Mouse (Mus musculus) heart, postnatal 14 days (tissue): ENCODE data around the gene Cyth3. TPM values are rescaled to one million over a fixed set of nuclear protein-coding genes. Genes with fewer than 3 reads are reported as not detected.

ENCODE experiments used
- DNase-seq, 2 experiments: peaks; one replicate each; pipeline ENCODE4 v3.0.0; 2021 to 2022
- intact Hi-C: fragments of 180-260 bp; cut with DNase I; formaldehyde crosslinking; loops from one replicate; pipeline ENCODE4 v1.15.1; 2025
- long read RNA-seq, 2 experiments: library from polyadenylated mRNA; stranded (forward); transcript quantifications; one replicate each; pipeline ENCODE4 v2.0.0; 2021
- total RNA-seq, 2 experiments: library from RNA; stranded (reverse); gene quantifications; 2 replicates each; pipeline ENCODE4 v1.2.3; 2021

The Cyth3 gene
- 10 to 100 TPM; 62.2 to 66.8 TPM for total RNA-seq
- long read RNA-seq, experiment 1, full-length matches to known transcripts, result 91 of 114 reads
- long read RNA-seq, experiment 1, partial matches to known transcripts, result 15 of 114 reads
- long read RNA-seq, experiment 1, other reads (novel, unspliced or antisense), result 8 of 114 reads
- long read RNA-seq, experiment 2, full-length matches to known transcripts, result 78 of 91 reads
- long read RNA-seq, experiment 2, partial matches to known transcripts, result 6 of 91 reads
- long read RNA-seq, experiment 2, other reads (novel, unspliced or antisense), result 7 of 91 reads

DNA sequence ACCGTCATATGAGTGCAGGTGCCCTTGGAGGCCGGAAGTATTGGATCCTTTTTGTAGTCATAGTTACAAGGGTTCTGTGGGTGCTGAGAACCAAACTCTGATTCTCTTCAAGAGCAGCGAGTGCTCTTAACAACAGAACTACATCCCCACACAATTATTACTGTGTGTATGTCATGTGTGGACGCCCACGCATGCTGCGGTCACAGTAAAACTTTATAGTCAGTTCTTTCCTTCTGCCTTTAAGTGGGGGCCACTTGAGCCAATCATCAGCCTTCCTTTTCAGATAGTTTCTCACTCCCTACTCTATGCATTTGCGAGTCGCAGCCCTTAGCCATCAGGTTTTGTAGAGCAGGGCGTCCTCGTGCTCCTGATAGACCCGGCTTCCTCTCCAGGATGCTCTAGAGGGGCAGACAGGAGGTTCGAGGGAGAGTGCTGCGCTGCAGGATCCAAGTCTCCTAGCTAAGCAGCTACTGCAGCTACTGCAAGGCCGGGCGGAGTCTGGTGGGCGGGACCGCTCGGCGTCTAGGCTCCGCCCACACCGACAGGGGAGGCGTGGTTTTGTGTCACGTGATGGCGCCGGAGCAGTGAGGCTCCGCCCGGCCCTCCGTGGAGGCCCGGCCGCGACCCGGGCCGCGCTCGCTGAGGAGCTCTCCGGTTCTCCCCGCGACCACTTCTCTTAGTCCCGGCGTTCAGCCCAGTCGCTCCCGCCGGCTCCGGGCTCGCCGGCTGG lies at the start of gene Cyth3:
Cyth3 (plus strand) TSS at position 555 of the 730 bp plus-strand sequence.
- peak; percentile 97 to 99 for DNase-seq
- intact Hi-C loops, result loop anchor here (5.0 kb wide), 2 partner anchors 35 to 55 kb away; no protein-coding TSS in a partner anchor

DNA sequence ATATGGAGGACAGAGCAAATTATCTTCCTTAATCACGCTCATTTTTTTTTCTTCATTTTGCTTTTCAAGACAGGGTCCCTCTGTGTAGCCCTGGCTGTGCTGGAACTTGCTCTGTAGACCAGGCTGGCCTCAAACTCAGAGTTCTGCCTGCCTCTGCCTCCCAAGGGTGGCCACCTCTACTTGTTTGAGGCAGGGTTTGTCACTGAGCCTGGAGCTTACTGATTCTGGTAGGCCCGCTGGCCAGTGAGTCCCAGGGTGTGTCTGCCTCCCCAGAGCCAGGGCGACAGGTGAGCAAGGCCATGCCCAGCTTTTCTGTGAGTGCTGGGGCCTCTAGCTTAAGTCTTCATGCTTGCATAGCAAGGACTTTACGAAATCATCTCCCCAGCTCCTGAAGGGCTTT lies 49.2 kb upstream of the Cyth3 start:
- intact Hi-C loops, result no loop called here
- no peak for DNase-seq

DNA sequence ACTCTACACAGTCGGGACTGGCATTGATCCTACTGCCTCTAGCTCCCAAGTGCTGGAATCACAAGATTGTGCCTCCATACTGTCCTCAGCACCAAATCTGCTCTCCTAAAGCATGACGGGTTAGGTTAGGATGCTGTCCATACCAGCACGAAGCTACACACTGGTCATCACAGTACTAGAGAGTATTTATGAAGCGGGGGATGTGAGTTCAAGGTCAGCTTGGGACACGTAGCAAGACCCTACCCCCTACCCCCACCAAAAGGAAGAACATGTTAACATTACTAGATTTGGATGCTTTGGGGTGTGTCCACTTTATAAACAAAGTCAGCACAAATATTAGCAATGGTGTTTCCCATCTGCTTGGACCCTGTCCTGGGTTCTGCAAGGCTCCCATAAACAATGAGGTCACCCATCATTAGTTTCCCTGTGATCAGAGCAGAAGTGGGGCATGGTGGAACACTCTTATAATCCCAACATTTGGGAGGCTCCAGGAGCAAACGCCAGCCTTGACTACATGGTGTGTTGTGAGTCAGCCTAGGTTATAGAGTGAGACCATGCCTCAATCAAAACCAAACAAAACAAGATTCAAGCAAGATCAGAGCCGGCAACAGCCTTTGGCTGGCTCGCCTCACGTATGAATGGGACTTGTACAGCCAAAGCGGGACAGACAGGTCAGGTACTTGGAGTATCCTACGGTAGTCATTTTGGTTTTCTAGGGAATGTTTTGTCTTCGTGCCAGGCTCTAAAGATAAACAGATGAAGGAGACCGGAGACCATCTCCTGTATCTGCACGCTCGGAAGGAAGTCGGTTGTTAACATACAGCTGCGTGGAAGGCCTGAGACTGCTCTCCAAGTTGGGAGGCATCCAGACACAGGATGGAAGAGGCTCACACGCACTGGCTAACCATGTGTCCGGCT lies 47.7 kb upstream of the Cyth3 start:
- intact Hi-C loops, result no loop called here
- peak; percentile 30 to 46 for DNase-seq

DNA sequence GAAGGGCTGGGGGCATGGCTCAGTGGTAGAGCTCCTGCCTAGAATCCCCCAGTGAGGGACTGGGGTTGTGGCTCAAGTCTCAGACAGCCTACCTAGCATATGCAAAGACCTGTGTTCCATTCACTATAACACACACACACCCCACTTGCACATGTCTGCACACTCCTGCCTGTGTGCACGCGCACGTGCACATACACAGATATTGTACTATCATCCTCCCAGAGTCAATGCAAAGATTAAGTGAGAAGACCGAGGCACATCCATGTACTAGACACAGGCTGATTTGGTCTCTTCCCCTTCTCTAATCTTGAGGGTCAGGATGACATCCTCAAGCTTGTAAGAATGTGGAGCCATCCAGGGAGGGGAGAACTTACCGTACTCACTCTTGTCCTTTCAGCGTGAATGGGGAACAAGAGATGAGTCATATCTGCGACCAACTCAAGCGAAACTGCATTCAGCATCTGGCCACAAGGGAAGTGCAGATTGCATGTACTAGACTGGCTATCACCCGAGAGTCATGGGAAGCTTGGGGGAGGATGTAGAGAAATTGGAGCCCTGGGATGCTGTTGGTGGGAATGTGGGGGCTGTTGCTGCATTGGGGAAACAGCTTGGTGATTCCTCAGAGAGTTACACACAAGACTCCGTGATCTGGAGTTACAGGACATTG lies 42.6 kb upstream of the Cyth3 start:
- peak in 1 of 2 experiments; percentile 23 for DNase-seq

DNA sequence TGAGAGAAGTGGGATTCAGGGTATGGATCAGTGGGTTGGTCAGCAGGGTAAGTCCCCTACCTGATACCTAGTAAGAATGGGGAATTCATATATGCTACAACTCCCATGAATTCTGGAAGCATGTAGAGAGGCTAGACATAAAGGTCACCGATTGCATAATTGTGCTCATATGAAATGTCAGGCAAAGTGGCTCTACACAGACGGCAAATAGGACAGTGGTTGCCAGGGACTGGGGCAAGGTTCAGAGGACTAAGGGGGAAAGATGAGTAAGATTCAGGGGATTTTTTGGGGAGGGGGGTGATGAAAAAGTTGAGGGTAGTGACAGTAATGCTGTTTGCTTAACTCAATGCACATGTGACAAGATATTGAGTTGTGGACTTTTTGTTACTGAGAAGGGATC lies 41.3 kb upstream of the Cyth3 start:
- no peak for DNase-seq
- intact Hi-C loops, result no loop called here

More for the DNA sequence above, 42.6 kb upstream of the Cyth3 start:
- intact Hi-C loops, result no loop called here

DNA sequence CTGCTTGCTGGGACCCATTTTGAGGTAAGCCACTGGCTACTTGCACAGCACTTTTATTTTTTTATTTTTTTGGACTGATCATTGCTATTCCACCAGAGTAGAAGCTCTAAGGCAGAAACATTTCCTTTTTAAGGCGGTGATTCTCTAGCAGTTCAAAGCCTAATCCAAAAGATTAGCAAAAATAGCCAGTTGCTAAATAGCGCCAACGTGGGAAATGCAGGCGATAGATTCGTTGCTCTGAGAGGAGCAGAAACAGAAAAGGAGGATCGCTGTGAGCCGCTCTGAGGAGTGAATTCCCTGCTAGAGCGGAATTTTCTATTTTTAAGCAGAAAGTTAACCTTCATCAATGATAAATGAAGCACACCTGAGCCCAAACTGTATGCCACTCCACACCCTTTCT lies 40.4 kb upstream of the Cyth3 start:
- DNase-seq, result no peak
- intact Hi-C loops, result no loop called here

DNA sequence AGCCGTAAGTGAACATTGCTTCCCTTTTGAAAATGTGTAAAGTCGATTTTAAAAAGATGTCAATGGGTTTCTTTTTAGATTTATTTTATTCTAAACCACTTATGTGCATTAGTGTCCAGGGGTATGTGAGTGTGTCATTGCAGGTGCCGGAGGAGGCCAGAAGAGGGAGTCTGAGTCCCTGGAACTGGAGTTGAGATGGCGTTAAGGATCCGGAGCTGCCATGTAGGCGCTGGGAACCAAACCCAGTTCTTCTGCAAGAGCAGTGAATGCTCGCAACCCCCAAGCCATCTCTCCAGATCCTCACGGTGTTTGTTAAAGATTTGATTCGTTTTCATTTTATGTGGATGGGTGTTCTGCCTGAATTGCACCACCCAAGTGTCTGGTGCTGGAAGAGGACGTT lies 39.2 kb upstream of the Cyth3 start:
- intact Hi-C loops, result no loop called here
- DNase-seq, result no peak

DNA sequence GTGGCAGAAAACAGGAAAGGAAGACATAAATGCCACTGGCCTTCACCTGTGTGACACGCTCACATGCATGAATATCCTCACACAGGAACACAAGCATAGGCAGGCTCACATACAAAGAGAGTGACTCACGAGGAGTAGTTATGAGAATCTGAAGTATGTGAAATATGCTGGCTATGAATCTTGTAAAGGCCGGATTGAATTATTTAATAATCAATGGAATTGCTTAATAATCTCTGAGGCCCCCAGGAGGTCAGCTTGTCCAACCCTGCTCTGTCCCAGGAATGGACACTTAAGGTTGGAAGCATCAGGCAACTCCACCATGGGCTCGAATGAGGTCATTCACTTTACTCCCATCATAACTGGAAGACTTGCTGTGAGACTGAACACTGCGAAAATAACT lies 37.3 kb upstream of the Cyth3 start:
- DNase-seq, result no peak
- intact Hi-C loops, result loop anchor here (5.0 kb wide), 1 partner anchor 37 kb away; the partner anchor contains the start of gene Cyth3

DNA sequence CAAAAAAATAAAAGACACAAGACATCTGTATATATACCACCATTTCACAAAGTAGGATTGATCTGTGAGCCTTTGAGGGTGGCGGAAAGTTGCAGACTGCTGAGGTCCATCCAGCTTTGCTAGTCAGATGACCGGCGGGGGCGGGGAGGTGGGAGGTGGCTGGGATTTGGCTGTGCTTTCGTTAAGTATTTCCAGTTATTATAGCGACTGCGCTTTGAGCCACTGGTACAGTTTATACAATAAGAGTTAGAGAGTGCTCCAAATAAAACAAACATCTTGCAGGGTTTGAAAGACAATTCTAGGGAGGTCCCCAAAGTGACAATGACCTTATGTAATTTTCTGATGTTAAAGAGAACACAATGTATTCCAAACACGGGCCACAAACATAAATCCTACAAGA lies 35.9 kb upstream of the Cyth3 start:
- intact Hi-C loops, result loop anchor here (5.0 kb wide), 1 partner anchor 36 kb away; the partner anchor contains the start of gene Cyth3
- DNase-seq, result no peak

DNA sequence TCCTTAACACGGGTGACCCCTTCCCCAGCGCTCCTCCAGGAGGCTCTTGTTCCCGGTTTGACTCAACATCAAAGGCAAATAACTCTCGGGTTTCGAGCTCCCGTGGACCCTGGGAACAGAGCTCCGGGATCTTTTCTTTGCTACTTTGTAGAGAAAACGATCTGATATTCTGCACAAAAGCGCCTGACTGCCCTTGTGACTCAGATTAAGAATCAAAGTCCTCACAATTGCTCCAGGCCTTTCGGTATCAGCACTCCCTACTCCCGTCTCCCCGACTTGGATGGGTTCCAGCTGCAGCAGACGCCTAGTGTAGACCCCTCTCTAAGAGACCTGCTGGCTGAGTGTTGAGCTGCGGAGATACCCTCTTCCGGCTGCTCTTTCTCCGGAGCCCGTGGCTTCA lies 33.1 kb upstream of the Cyth3 start:
- intact Hi-C loops, result loop anchor here (5.0 kb wide), 1 partner anchor 33 kb away; the partner anchor contains the start of gene Cyth3

DNA sequence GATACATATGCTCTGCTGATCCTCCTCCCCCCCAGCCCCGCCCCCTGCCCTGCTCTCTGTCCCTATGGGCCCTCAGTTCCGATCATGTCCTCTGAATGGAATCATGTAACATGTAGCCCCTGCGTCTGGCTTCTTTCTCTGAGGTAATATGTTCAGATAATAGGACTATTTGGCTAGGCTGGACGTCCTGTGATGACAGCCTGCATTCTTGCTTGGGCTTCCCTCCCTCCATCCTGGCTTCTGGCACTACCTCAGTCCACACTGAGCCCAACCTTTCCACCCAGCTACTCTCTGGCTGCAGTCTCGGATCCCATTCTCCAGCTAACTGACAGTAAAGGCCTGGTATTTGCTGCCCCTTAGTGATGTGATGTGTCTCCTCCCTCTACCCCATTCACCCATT lies 29.3 kb upstream of the Cyth3 start:
- intact Hi-C loops, result no loop called here
- DNase-seq, result peak in 1 of 2 experiments; percentile 45

More for the DNA sequence above, 33.1 kb upstream of the Cyth3 start:
- DNase-seq, result no peak

DNA sequence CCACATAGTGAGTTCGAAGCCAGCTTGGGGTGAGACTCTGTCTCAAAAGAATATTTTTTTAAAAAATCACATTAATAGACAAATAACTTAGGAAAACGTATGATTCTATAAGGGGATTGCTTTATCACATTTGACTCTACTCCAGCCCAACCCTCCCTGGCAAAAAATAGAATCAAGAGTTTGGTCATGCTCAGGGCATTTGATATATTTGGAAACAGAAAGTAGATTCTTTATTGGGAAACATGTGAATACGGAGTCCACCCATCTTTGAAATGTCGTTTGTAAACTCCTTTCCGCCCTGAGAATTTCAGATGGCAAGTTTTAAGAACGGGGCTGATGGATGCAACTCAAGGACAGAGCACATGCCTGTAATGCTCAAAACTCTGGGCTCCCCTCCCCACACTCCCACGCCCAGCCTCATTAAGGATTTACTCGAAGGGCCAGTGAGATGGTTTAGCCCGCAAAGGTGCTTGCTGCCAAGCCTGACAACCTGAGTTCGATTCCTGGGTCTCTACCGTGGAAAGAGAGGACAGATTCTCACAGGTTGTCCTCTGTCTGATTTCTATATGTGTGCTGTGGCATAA lies 28.6 kb upstream of the Cyth3 start:
- intact Hi-C loops, result no loop called here
- no peak for DNase-seq

DNA sequence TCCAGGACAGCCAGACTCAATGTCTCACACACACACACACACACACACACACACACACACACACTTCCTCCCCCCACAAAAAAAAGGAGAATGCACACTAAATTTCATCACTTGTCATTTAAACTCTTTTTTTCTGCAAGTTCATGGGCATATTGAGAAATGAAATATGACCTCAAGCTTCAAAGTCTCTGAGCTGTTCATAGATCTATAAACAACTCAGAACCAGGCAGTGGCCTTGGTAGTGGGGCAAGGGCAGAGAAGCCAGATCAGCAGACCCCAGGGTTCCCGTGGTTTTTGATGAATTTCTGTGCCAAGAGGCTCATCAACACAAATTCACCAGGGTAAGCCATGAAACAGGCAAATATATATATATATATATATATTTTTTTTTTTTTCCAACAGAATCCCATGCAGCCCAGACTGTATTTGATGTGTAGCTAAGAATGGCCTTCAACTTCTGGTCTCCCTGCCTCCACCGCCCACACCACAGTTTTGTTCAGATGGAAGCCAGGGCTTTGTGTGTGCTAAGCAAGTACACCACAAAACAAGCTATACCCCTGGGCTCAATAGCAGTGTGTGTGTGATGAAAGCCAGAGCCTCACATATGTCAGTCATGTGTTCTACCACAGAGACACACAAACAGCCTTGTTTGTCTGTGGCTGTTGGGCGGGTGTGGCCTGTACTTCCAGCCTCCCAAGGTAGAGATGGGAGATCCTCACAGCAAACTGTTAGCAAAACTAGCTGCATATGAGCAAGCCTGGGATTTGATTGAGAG lies 27.8 kb upstream of the Cyth3 start:
- intact Hi-C loops, result no loop called here
- DNase-seq, result no peak

DNA sequence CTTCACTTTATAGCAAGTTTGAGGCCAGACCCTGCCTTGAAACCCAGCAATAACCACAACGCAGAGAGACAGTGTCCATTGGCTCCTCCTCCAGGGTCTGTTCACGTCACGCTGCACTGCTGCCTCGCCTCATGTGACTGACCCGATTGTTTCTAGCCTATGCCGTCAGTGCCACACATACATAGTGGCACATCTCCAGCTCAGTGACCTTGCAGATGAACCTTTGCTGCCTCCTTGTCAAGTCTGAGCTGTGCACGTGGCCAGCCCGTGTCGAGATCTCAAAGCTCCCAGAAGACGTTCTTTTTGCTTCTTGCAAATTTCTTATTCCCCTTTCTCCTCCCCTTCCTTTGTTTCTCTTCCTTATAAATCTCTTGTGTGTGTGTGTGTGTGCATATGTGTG lies 20.2 kb upstream of the Cyth3 start:
- no peak for DNase-seq
- intact Hi-C loops, result no loop called here

DNA sequence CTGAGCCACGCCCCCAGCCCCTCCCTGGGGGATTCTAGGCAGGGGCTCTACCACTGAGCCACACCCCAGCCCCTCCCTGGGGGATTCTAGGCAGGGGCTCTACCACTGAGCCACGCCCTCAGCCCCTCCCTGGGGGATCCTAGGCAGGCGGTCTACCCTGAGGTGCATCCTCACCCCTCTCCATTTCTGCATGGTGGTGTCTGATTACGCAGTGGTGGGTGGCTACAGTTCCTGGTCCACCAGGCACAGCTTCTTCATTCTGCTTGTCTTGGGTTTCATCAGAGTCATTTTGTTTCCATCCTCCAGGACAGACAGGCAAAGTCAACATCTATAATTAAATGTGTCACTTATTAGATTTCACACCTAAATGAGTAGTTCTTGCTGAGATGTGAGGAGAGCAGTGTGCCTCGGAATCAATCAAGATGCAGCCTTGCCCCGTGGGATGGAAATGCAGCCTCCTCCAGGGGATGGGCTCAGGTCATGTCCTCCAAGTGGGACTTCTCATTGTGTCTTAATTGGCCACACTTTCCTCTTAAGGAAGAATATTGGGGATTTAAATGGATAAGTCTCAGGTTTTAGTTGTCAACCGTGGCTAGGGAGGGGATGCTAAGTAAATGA lies 18.0 kb upstream of the Cyth3 start:
- DNase-seq, result no peak
- intact Hi-C loops, result no loop called here

DNA sequence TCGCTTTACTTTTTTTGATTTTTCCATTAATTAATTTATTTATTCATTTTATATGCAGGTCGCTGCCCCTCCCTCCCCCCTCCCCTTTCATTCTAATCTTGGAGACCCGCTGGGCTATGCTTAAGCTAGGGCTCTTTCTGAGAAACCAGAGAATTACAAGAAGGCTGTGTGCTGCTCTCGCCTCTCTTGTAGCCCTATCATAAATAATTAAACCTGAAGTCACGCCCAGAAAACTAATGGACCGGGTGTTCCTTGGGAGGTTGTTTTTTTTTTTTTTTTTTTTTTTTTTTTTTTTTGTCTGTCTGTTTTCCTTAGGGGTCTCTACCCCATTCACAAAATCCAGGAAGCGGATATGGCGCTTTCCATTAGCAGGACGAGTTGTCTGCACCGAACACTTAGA lies 15.5 kb upstream of the Cyth3 start:
- no peak for DNase-seq
- intact Hi-C loops, result no loop called here

DNA sequence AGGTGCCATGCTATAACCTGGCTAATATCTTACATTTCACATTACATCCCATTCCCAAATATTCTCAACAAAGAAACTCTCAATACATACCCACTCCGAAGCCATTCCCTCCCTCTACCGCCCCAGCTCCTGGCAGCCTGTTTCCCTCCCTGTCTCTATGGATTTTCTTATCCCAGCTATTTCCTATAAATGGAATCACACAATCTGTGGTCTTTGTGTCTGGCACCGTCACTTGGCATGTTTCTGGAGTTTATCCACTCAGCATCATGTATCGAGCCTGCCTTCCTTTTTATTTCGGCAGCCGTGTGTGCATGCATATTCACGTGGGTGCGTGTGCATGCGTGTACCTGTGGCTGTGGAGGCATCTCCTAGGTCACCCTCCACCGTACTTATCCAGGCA lies 14.1 kb upstream of the Cyth3 start:
- intact Hi-C loops, result no loop called here
- DNase-seq, result no peak

DNA sequence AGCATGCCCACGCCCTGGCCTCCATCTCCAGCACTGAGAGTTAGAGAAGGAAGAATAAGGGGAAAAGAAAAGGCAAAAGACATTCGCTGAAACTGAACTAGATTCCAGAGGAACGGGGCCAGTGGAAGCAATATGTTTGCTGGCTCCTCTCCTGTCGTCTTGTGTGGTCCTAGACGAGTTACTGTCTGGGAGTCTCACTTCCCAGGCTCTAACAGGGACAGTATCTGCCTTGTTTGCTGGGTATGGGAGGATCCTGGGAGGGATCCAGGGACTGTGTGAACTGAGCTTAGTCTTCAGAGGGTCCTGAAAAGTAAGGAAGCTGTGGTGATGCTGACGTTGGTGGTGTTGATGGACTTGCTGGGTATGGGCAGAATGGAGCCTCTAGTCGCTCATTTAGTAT lies 10.3 kb upstream of the Cyth3 start:
- intact Hi-C loops, result no loop called here
- no peak for DNase-seq

DNA sequence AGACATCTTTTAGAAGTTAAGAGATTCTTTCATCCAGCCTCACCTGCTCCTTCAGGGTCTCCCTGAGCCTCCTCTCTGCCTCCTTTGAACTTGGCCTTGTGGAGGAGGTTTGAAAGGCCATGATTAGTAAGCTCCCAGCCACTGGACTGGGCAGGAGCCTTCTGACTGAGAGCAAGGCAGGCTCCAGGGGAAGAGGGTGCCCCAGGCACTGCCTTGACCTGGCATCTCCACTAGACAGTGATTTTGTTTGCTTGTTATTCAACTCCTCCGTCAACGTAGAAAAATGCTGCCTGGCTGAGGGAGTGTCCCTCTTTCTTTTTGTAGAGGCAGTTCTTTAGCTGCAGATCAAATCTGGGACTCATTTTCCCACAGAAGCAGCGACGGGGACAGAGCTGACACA lies 9.0 kb upstream of the Cyth3 start:
- intact Hi-C loops, result no loop called here
- DNase-seq, result no peak
